Mouse (Mus musculus): Measurements from ENCODE around the gene Sema6b. TPM values are rescaled to one million over a fixed set of nuclear protein-coding genes. Genes with fewer than 3 reads are reported as not detected.
"Not testable (repeated sequence)": the region's sequence is repeated elsewhere in the genome, so short reads cannot be mapped to it uniquely, and the experiment has no call there.

Gene Sema6b
- polyA plus RNA-seq, 1 experiment, result 0.06 TPM

- H3K9me3 ChIP-seq (ENCODE audit: control insufficient read depth, low read length), result no peaks in the 10 kb centered on the region
- no peak overlapping the region for H3K4me3 ChIP-seq (replicated peaks)
- no peaks in the 10 kb centered on the region for H3K36me3 ChIP-seq (ENCODE audit: control insufficient read depth)
- H3K27me3 ChIP-seq (ENCODE audit: control insufficient read depth), result peaks cover 14% of the 10 kb centered on the region
- peaks cover 7% of the 10 kb centered on the region for H3K4me1 ChIP-seq (ENCODE audit: control insufficient read depth)
- TF ChIP-seq GATA1 (IDR thresholded peaks at IDR 0.05; ENCODE audit: low read length) (no peak), TAL1 (IDR thresholded peaks at IDR 0.05; ENCODE audit: low read length) (no peak)
Observed at GRCm38 (mm10) chr17:56112743-56113142, 27.4 kb downstream of the Sema6b start.

DNA sequence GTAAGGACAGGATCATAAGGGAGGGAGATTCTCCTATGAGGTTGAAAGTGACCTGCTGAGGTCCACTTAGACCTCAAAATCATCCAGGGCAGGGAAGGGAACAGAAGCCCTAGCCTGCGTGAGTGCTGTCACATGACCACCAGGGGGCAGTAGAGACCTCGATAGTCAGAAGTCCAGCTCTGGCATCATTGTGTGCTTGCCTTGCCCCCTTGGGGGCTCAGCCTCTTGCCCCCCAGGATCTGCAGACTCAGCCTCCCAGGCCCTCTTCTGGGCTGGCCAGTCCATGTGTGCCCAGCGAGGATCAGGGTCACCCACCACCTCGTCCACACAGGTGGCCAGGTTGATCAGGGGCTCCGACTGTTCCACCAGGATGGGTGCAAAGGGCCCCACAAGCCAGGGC is 28.3 kb downstream of the Sema6b start:
- no peak for TF ChIP-seq TAL1 (IDR thresholded peaks at IDR 0.05; ENCODE audit: low read length)
- TF ChIP-seq GATA1 (IDR thresholded peaks at IDR 0.05; ENCODE audit: low read length), result no peak
- Histone ChIP-seq H3K9me3 (ENCODE audit: control insufficient read depth, low read length) (no peaks in the 10 kb centered on the region), H3K4me1 (ENCODE audit: control insufficient read depth) (no peaks in the 10 kb centered on the region; the same call in 1 of the 2 replicates), H3K4me3 (replicated peaks) (no peak overlapping the region), H3K27me3 (ENCODE audit: control insufficient read depth) (peaks cover 6% of the 10 kb centered on the region), H3K36me3 (ENCODE audit: control insufficient read depth) (no peaks in the 10 kb centered on the region)

- H3K36me3 ChIP-seq (ENCODE audit: control insufficient read depth), result no peaks in the 10 kb centered on the region
Observed at GRCm38 (mm10) chr17:56111021-56111420, 29.1 kb downstream of the Sema6b start.

GRCm38 (mm10) chr17:56110571-56110970 is 29.6 kb downstream of the Sema6b start:
- H3K27me3 ChIP-seq (ENCODE audit: control insufficient read depth), result no peaks in the 10 kb centered on the region
- no peaks in the 10 kb centered on the region for H3K36me3 ChIP-seq (ENCODE audit: control insufficient read depth)
- no peaks in the 10 kb centered on the region; the same call in 1 of the 2 replicates for H3K4me1 ChIP-seq (ENCODE audit: control insufficient read depth)
- TF ChIP-seq TAL1 (IDR thresholded peaks at IDR 0.05; ENCODE audit: low read length), result no peak
- H3K4me3 ChIP-seq (replicated peaks), result no peak overlapping the region
- no peaks in the 10 kb centered on the region for H3K9me3 ChIP-seq (ENCODE audit: control insufficient read depth, low read length)

More at GRCm38 (mm10) chr17:56111021-56111420, 29.1 kb downstream of the Sema6b start:
- no peaks in the 10 kb centered on the region for H3K9me3 ChIP-seq (ENCODE audit: control insufficient read depth, low read length)
- TF ChIP-seq TAL1 (IDR thresholded peaks at IDR 0.05; ENCODE audit: low read length), result no peak
- TF ChIP-seq GATA1 (IDR thresholded peaks at IDR 0.05; ENCODE audit: low read length), result no peak
- H3K27me3 ChIP-seq (ENCODE audit: control insufficient read depth), result no peaks in the 10 kb centered on the region; the same call in 1 of the 2 replicates
- no peaks in the 10 kb centered on the region; the same call in 1 of the 2 replicates for H3K4me1 ChIP-seq (ENCODE audit: control insufficient read depth)
- no peak overlapping the region for H3K4me3 ChIP-seq (replicated peaks)

GRCm38 (mm10) chr17:56109219-56110051 is 30.7 kb downstream of the Sema6b start, which contains the start of gene Plin4:
TSS of gene Plin4 (minus strand) at chr17:56109803.
- no peak for TF ChIP-seq TAL1 (IDR thresholded peaks at IDR 0.05; ENCODE audit: low read length)
- Histone ChIP-seq H3K27me3 (ENCODE audit: control insufficient read depth) (no peaks in the 10 kb centered on the region), H3K36me3 (ENCODE audit: control insufficient read depth) (no peaks in the 10 kb centered on the region), H3K4me1 (ENCODE audit: control insufficient read depth) (no peaks in the 10 kb centered on the region; the same call in 1 of the 2 replicates), H3K4me3 (replicated peaks) (no peak within 1 kb of the TSS), H3K9me3 (ENCODE audit: control insufficient read depth, low read length) (no peaks in the 10 kb centered on the region)

DNA sequence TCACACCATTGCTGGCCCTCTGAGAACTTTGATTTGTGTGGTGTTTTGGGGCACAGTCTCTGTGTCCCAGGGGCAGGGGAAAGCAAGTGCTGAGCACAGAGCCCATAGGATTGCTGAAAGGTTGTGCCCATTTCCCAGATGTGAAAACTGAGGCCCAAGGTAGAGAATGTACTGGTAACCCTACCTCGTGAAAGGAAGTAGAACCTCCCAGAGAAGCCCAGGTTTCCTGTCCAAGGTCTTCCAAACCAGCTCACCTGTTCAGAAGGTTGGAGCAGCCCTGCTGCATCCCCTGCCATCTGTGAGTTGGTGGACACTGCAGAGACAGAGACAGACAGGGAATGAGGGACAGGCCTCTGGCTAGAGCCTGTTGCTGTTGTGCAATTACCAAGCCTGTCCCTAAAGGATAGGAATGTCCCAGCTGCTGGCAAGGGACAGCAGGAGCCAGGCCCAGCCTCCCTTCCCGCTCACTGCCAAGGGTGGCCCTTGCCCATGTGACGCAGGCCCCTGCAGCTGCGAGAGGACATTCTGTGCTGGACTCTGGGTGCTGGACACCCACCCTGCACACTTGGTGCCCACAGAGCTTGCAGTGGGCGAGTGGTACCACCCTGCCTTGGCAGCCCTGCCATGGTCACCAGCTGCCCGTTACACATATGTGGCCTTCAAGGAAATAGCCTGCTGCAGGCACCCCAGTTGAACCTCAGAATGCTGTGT is 31.7 kb downstream of the Sema6b start:
- no peaks in the 10 kb centered on the region; the same call in 1 of the 2 replicates for H3K4me1 ChIP-seq (ENCODE audit: control insufficient read depth)
- TF ChIP-seq GATA1 (IDR thresholded peaks at IDR 0.05; ENCODE audit: low read length) (no peak), TAL1 (IDR thresholded peaks at IDR 0.05; ENCODE audit: low read length) (no peak)
- peaks cover 7% of the 10 kb centered on the region for H3K36me3 ChIP-seq (ENCODE audit: control insufficient read depth)
- H3K9me3 ChIP-seq (ENCODE audit: control insufficient read depth, low read length), result no peaks in the 10 kb centered on the region
- no peaks in the 10 kb centered on the region for H3K27me3 ChIP-seq (ENCODE audit: control insufficient read depth)
- H3K4me3 ChIP-seq (replicated peaks), result no peak overlapping the region

GRCm38 (mm10) chr17:56107736-56108135 is 32.4 kb downstream of the Sema6b start:
- Histone ChIP-seq H3K9me3 (ENCODE audit: control insufficient read depth, low read length) (no peaks in the 10 kb centered on the region), H3K4me1 (ENCODE audit: control insufficient read depth) (no peaks in the 10 kb centered on the region), H3K27me3 (ENCODE audit: control insufficient read depth) (no peaks in the 10 kb centered on the region), H3K36me3 (ENCODE audit: control insufficient read depth) (peaks cover 14% of the 10 kb centered on the region), H3K4me3 (replicated peaks) (no peak overlapping the region)
- no peak for TF ChIP-seq GATA1 (IDR thresholded peaks at IDR 0.05; ENCODE audit: low read length)
- TF ChIP-seq TAL1 (IDR thresholded peaks at IDR 0.05; ENCODE audit: low read length), result no peak

DNA sequence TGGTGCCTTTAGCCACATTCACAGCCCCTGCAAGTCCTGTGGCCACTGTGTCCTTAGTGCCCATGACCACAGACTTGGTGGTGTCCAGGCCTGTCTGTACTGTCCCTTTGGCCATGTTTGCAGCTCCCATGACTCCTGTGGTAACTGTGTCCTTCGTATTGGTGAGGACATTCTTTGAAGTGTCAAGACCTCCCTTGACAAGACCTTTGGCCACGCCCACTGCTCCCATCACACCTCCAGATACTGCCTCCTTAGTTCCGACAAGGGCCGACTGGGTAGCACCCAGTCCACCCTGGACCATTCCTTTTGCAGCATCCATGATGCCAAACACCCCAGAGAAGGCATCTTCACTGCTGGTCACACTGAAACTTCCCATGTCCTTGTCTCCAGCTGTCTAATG is 33.2 kb downstream of the Sema6b start:
- no peaks in the 10 kb centered on the region for H3K27me3 ChIP-seq (ENCODE audit: control insufficient read depth)
- no peak for TF ChIP-seq TAL1 (IDR thresholded peaks at IDR 0.05; ENCODE audit: low read length)
- TF ChIP-seq GATA1 (IDR thresholded peaks at IDR 0.05; ENCODE audit: low read length), result no peak
- no peaks in the 10 kb centered on the region for H3K4me1 ChIP-seq (ENCODE audit: control insufficient read depth)
- H3K9me3 ChIP-seq (ENCODE audit: control insufficient read depth, low read length), result no peaks in the 10 kb centered on the region
- H3K4me3 ChIP-seq (replicated peaks), result no peak overlapping the region
- peaks cover 22% of the 10 kb centered on the region for H3K36me3 ChIP-seq (ENCODE audit: control insufficient read depth)

GRCm38 (mm10) chr17:56106436-56106835 is 33.7 kb downstream of the Sema6b start:
- not testable (repeated sequence) for H3K27me3 ChIP-seq (ENCODE audit: control insufficient read depth); H3K4me3 ChIP-seq (replicated peaks); H3K4me1 ChIP-seq (ENCODE audit: control insufficient read depth); H3K9me3 ChIP-seq (ENCODE audit: control insufficient read depth, low read length)
- peaks cover 27% of the 10 kb centered on the region for H3K36me3 ChIP-seq (ENCODE audit: control insufficient read depth)

GRCm38 (mm10) chr17:56104821-56105220 is 35.3 kb downstream of the Sema6b start:
- H3K9me3 ChIP-seq (ENCODE audit: control insufficient read depth, low read length); H3K27me3 ChIP-seq (ENCODE audit: control insufficient read depth); H3K4me3 ChIP-seq (replicated peaks); H3K4me1 ChIP-seq (ENCODE audit: control insufficient read depth): not testable (repeated sequence)
- peaks cover 43% of the 10 kb centered on the region for H3K36me3 ChIP-seq (ENCODE audit: control insufficient read depth)
